In genomic region chr6:37336381-37336780, GRCm38 (mm10) we compare ENCODE assay signal across 8 mouse cellular contexts. TPM values are rescaled to one million over a fixed set of nuclear protein-coding genes. Genes with fewer than 3 reads are reported as not detected.
A peak's percentile ranks its signal among the peaks of the same experiment; 100 is the strongest.
DNase-seq lines count a peak whose midpoint lies in the region; ATAC-seq lines count a peak whose summit lies in the region.
"Had no signal": no experiment of that assay in that cellular context is flagged by ENCODE, and none has a peak within 500 bp of the region (broad histone marks: within the 10 kb centered on the region; RNA-seq: fewer than 3 reads in every experiment).

No protein-coding gene starts in this region.

- peaks cover 63% of the 10 kb centered on the region for H3K36me3 ChIP-seq in kidney, embryonic 16.5 days (ENCODE audit: insufficient read depth, low read length)
- H3K36me3 ChIP-seq in embryonic facial prominence, embryonic 13.5 days: peaks cover 77% of the 10 kb centered on the region
- H3K36me3 ChIP-seq in hindbrain, embryonic 13.5 days: peaks cover 5% of the 10 kb centered on the region; the same call in 1 of the 2 replicates
- no peaks in the 10 kb centered on the region for H3K36me3 ChIP-seq in midbrain, embryonic 16.5 days (ENCODE audit: control insufficient read depth, insufficient read depth, low read length)

- H3K27me3 ChIP-seq in kidney, embryonic 16.5 days (ENCODE audit: insufficient read depth, low read length): no peaks in the 10 kb centered on the region
- no peaks in the 10 kb centered on the region for H3K27me3 ChIP-seq in embryonic facial prominence, embryonic 13.5 days
- no peaks in the 10 kb centered on the region for H3K27me3 ChIP-seq in hindbrain, embryonic 13.5 days
- H3K27me3 ChIP-seq in midbrain, embryonic 16.5 days (ENCODE audit: control insufficient read depth, insufficient read depth, low read depth, low read length): no peaks in the 10 kb centered on the region

- H3K27ac ChIP-seq in kidney, embryonic 16.5 days (ENCODE audit: low read length): peak overlapping the region; percentile 52
- H3K27ac ChIP-seq in embryonic facial prominence, embryonic 13.5 days: peak overlapping the region; percentile 74
- H3K27ac ChIP-seq in hindbrain, embryonic 13.5 days: peak overlapping the region; percentile 69; the same call in 1 of the 2 replicates
- H3K27ac ChIP-seq in midbrain, embryonic 16.5 days (ENCODE audit: low read length): no peak overlapping the region

- no peak overlapping the region for H3K4me3 ChIP-seq in kidney, embryonic 16.5 days (ENCODE audit: low read length)
- H3K4me3 ChIP-seq in embryonic facial prominence, embryonic 13.5 days: no peak overlapping the region
- H3K4me3 ChIP-seq in hindbrain, embryonic 13.5 days: no peak overlapping the region
- no peak overlapping the region for H3K4me3 ChIP-seq in midbrain, embryonic 16.5 days (ENCODE audit: low read depth, low read length)

- no peak for ATAC-seq in kidney, embryonic 16.5 days (ENCODE audit: low FRiP score, low TSS enrichment)
- ATAC-seq in embryonic facial prominence, embryonic 13.5 days (ENCODE audit: insufficient number of reproducible peaks, insufficient read depth, low FRiP score, low TSS enrichment, low read depth): no peak
- no peak for ATAC-seq in hindbrain, embryonic 13.5 days (ENCODE audit: low FRiP score)
- ATAC-seq in midbrain, embryonic 16.5 days: peak; percentile 47
- ATAC-seq in megakaryocyte progenitor cell, adult 5-6 weeks (replicated peaks; ENCODE audit: poor library complexity): no peak

- WGBS in kidney, embryonic 16.5 days: 67% methylated on average over 7 of the region's 7 CpGs
- WGBS in embryonic facial prominence, embryonic 13.5 days: 63% methylated on average over 7 of the region's 7 CpGs
- WGBS in hindbrain, embryonic 13.5 days: 57% methylated on average over 7 of the region's 7 CpGs
- WGBS in midbrain, embryonic 16.5 days: 56% methylated on average over 7 of the region's 7 CpGs

- no peaks in the 10 kb centered on the region for H3K9me3 ChIP-seq in kidney, embryonic 16.5 days (ENCODE audit: low read length)
- H3K9me3 ChIP-seq in embryonic facial prominence, embryonic 13.5 days: no peaks in the 10 kb centered on the region
- H3K9me3 ChIP-seq in hindbrain, embryonic 13.5 days: no peaks in the 10 kb centered on the region
- no peaks in the 10 kb centered on the region for H3K9me3 ChIP-seq in midbrain, embryonic 16.5 days (replicated peaks; ENCODE audit: control insufficient read depth, low read length, poor library complexity, severe bottlenecking)

- no peak overlapping the region for H3K9ac ChIP-seq in kidney, embryonic 16.5 days (replicated peaks; ENCODE audit: low read length)
- no peak overlapping the region for H3K9ac ChIP-seq in embryonic facial prominence, embryonic 13.5 days
- peak overlapping the region; percentile 51; the same call in 1 of the 2 replicates for H3K9ac ChIP-seq in hindbrain, embryonic 13.5 days
- no peak overlapping the region; the same call in 1 of the 2 replicates for H3K9ac ChIP-seq in midbrain, embryonic 16.5 days (ENCODE audit: low read depth, low read length)

- no peak for DNase-seq in kidney, postnatal 36 days
- no peak for DNase-seq in right cerebral cortex, postnatal 25 days
- DNase-seq: thymus, adult 2 months had no signal

- H3K4me1 ChIP-seq in kidney, embryonic 16.5 days (ENCODE audit: insufficient read depth, low read length): peaks cover 21% of the 10 kb centered on the region
- H3K4me1 ChIP-seq in embryonic facial prominence, embryonic 13.5 days: peaks cover 24% of the 10 kb centered on the region
- H3K4me1 ChIP-seq in hindbrain, embryonic 13.5 days (replicated peaks): peaks cover 20% of the 10 kb centered on the region
- H3K4me1 ChIP-seq in midbrain, embryonic 16.5 days (ENCODE audit: control insufficient read depth, insufficient read depth, low read length): peaks cover 8% of the 10 kb centered on the region

- no peak overlapping the region for H3K4me2 ChIP-seq in kidney, embryonic 16.5 days (replicated peaks; ENCODE audit: low read depth, low read length)
- H3K4me2 ChIP-seq in embryonic facial prominence, embryonic 13.5 days: no peak overlapping the region
- no peak overlapping the region for H3K4me2 ChIP-seq in hindbrain, embryonic 13.5 days
- H3K4me2 ChIP-seq in midbrain, embryonic 16.5 days (ENCODE audit: low read length): no peak overlapping the region

RNA-seq across cellular contexts. Expression of gene Dgki, which starts 36.4 kb away (rescaled TPM):
- 0.55 and 0.74 TPM in 2 replicates for polyA plus RNA-seq in kidney, embryonic 16.5 days (2015; fragmentation: Nextera tagmentation; extraction: Ambion mirVana)
- 0.84 and 1.1 TPM in 2 replicates for polyA plus RNA-seq in embryonic facial prominence, embryonic 13.5 days (2015; fragmentation: Nextera tagmentation; extraction: Ambion mirVana)
- polyA plus RNA-seq in hindbrain, embryonic 13.5 days (2015; fragmentation: Nextera tagmentation; extraction: Ambion mirVana): 5.2 and 5.9 TPM in 2 replicates
- polyA plus RNA-seq in midbrain, embryonic 16.5 days (2015; fragmentation: Nextera tagmentation; extraction: Ambion mirVana): 7.4 and 7.6 TPM in 2 replicates
- 0.12 and 0.20 TPM in 2 replicates for total RNA-seq in megakaryocyte progenitor cell, adult 5-6 weeks (2015)
- 0.20 and 0.21 TPM in 2 replicates for total RNA-seq in megakaryocyte progenitor cell, adult 5-6 weeks (2017)
